Mouse (Mus musculus) cerebellum, adult 8-10 months (tissue): ENCODE measurements around the gene Podn.

Experiments
- DNase-seq: peaks from one replicate; pipeline ENCODE4 v3.0.0; 2022

The Podn gene

DNA sequence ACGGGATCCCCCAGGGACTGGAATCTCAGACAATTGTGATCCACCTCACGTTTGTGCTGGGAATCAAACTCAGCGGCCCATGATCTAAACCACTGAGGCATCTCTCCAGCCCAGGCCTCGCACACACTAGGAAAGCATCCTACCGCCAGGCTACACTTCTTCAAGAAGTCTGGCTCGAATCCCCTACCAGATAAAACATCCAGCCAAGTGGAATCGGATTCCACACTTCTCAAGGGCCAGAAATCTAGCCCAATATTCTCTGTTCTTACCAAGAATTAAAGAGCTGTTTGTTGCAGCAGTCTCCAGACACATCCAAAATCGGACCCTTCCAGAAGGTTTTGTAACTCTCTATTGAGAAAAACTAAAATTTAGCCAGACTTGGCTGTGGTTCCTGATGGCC, 59.2 kb downstream of the Podn start:
- DNase-seq: no peak

DNA sequence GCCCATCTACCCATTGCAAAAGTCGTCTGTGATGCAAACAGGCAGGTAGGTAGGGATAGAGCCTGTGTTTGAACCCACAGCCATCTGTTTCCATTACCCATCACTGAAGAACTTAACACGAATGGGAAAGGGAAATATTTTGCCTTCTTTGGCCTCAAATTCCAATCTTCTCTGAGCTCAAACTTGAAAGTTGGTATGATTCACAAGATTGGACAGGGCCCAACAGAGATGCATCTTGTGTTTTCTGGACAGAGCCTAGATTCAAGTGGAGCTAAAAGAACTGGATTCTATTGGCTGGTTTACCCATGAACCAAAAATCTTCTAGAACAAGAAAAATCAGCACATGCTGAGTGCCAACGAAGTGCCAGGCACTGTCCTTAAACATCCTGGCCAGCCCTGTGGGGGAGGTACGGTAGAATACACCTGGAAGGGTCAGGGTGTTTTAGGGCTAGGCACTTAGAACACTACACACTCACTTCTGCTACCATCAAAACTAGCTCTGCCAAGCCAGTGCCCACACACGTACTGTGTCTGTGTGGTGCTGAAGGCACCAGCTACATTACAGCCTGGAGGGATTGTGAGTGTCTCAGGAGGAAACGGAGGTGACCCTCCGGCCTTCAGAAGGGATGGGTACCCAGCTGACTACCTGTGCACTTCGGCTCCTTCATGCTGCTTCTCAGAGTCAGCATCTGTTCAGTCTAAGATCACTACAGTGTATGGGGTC, 63.0 kb downstream of the Podn start:
- no peak for DNase-seq

DNA sequence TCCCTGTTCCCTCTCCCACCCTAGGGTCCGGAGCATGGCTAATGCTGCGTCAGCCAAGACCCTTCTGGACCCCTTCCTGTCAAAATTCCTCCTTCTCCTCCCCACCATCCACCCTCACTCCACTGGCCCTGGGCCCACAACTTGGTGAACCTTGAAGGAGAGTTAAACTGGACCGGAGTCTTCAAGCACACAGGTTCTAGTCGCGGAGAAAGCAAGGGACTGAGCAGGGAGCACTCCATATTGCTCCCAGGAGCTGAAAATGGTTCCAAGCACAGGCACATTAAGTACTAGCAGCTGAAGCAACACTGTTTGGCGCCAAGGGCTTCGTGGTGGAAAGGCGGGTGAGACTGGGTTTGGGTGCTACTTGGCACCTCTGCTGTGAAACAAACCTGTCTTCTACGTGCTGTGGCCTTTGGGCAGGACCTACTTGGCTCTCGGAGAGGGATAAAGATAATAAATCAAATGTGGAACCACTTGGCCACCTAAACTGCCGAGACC, 63.8 kb downstream of the Podn start:
- DNase-seq: no peak

DNA sequence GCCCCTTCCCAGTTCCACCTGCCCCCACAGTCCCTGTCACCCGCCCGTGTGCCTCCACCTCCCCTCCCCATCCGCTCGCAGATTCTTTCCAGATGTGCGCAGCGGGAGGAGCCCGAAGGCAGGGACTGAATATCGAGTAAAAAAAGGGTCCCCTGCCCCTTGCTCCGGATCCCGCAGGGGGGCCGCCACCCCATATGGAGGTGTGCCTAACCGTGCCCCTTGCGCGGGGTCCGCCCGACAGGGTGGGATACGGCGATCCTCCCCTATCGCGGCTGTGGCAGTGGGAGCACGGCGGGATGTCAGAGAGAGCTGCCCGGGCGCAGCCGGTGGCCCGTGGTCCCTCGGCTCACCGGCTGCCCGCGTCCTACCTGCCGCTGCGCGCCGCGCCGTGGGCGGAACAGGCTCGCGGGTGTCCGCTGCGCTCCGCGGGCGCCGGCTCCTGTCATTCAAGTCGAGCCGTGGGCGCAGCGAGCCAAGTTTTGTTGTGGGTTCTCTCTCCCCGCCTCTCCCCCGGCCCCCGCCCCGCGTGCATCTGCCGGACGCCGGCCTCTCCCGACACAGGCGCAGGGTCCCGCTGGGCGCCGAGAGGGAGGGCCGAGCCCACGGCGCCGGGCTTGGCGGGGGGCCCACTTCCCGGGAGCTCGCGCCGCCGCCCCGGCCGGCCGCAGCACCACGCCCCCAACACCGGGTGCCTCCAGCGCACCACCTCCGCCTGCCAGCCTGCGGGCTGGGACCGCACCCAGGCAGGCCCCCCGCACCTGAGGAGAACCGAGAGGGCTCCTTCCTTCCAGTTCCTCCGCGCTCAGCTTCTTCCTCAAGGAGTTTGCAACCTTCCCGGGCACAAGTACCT, 64.5 kb downstream of the Podn start:
- DNase-seq: peak; percentile 26

DNA sequence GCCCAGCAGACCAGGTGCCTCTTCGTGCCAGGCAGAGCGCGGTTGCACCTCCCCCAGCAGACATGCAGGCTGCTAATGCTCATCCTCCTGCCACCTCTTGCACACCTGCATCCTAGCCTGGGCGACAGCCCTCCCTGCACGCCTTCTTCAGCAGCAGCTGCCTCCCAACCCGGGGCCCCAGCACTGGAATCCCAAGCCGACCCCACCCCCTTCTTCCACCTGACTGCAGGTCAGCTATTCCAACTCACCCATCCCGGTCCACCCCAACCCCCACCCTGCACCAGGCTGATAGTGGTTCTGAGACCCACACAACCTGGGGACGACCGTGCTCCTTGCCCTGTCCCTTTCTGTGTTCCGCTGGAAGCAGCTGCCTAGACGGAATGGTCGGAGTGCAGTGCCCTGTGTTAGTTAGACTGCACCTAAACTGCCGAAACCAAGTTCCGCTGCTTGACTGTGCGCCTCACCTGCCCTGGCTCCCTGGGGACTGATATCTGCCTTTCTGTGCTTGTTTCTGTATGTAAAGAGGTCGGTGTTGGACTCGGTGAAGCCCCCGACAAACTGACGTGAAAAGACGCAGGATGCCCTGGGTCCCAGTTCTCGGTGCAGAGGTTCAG, 65.2 kb downstream of the Podn start:
- no peak for DNase-seq

DNA sequence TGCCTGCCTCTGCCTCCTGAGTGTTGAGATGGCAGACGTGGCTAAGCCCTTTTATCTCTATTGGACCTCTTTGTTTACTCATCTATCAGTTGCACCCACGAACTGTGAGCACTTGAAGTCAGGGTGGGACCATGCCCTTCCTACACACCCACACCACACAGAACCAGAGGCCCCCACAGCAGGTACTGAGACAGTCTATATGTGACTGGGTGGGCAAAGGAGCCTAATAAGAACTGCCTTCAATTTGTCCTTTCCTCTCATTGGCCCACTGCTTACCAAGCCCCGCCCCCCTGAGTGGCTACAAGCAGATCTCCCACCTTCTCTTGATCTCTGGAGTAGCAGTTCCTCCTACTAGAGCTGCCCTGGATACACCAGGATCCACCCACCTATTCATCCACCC, 70.1 kb downstream of the Podn start:
- DNase-seq: no peak

DNA sequence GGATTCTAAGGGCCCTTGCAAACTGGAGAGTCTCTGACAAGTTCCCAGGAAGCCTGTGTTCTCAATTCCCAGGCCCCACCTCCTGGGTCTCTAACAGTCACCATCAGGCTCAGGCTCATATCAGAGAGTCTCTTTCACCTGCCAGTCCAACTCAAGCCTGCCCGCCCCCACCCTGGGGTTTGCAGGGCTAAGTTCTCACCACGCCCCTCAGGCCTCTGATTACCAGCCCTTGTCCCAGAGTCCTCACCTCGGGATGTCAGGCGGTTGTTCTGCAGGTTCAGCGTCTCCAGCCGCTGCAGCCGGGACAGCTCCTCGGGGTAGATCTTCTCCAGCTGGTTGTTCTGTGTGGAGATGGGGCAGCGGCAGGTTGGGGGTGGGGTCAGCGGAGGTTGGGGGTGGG, 71.0 kb downstream of the Podn start:
- no peak for DNase-seq

DNA sequence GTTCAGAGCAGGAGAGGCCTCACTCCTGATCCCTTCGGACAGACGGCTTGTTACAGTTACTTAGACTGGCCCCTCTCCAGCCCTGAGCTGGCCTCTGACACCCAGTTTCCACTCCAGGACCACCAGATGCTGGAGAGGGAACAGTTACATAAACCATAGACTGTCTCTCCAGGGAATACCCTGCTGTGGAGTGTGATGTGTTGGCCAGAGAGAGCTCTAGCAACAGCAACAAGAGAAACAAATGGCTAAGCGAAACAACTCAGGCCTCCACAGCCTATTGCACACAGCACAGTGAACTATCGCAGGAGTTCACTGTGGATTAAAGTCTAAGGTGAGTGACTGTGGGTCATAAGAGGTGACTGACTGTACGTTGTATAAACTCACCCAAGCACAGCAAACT, 71.6 kb downstream of the Podn start:
- no peak for DNase-seq

DNA sequence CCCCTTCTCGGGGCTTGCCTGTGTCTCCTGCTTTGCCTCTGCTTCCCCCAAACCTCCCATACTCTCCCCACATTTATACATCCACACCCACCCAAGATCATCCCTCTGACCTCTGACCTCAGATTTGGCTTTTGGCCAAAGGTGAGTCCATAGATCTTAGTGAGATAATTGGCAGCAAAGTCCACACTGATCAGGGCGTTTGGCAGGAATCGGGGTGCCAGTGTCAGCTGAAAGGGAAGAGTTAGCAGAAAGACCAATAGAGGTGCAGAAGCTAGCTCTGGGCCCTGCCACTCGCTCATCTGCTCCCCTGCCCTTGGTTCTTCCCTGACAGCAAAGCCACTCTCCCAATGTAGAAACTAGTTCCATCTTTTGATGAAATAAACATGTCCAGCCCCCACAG, 73.1 kb downstream of the Podn start:
- no peak for DNase-seq

DNA sequence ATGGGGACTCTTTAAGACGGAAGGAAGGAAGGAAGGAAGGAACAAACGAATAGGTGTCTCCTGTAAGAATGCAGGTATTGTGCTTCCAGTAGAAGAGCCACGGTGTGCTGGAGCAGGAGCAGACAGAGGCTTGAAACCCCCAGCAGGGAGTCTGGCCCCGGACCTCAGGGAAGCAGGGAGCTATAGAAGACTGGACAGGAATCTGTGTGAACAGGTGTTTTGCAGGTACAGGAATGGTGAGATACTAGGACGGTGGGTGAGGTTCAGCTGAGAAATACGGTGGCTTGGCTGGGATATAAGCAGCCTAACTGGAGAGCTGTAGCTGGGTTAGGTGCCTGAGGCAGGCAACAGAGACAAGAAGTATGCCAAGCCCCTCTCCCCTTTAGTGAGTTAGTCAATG, 76.1 kb downstream of the Podn start:
- no peak for DNase-seq

DNA sequence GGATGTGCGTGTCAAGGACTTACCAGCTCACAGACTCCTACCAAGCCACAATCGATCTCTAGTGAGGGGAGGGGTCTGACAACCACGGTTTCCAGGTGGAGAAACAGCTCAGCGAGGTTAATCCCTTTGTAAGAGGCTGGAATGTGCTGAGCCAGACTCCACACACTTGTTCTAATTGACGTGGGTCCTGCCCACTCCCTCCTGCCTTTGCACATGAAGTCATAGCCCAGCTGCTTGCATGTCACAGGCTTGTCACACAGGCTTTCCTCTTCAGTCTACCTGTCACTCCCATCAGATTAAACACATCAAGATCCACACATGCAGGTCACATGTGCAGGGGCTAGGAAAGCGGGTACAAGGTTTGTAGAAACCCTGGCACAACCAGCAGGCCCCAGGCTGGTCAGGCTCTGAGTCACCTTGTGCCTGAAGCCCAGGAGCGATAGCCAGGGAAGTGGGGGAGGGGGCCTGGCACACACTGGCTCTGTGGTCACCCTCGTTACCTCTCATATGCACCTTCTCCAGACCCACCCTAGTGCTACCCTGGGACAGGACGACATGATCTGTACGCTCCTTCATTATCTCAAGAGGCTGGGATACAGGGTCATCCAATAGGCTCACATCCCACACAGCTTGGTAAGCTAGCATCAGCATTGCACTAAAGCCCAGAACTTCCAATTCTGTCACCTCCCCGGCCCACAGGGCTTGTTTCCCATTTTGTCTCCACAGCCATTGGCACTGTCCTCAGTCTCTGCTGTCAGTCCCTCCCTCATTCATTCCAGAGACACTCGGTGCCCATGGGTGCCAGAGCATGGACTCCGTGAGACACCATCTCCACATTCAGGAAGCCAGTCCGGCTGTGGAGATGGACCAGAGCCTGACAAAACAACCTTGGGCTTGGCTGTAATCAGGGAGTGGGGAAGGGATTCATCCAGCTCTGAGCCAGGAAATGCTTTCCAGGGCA, 77.0 kb downstream of the Podn start:
- no peak for DNase-seq

DNA sequence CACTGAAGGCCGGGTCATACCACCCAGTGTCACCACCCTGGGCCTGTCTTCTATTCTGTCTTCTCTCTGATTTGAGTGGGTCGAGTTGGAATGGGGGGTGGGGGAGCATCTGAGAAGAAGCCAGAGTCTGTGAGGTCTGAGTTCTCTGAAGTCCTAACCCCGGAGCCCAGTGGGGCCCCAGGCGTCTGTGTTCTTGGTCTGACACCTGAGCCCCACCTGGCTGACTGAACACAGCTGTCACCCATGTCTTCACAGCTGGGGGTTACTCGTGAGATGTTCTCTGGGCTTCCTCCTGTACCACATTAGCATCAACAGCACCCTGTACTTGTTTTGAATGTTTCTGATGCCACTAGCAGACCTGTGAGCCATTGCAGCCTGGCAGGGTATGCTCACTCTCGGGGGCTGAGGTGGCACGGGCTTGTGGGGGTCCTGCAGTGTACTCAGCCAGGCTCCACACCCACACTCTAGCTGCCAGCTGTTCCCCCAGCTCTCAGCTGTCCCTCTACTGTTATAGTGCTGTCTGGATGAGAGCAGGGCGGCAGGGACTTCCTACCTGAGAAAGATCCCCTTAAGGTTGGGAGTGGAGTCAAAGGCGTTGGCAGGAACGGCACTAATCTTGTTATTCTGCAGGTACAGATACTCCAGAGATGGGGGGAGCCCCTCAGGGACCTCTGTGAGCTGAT, 77.9 kb downstream of the Podn start:
- DNase-seq: no peak

DNA sequence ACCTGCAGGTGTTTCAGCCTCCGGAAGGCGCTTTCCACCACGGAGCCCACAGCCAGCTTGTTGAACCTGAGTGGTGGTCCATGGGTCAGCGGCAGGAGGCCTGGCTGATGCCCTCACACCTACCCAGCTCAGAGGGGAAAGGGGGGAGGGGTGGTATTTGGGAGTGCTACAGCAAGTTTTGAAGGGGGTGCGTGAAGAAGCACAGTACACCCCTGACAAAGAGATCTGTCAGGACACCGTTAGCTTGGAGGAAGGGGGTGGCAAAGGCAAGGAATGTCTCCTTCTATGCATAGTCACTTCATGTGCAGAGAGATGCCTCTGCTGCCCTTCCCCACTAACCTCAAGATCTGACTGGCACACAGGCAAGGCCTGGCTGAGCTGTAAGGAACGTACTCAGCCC, 78.4 kb downstream of the Podn start:
- no peak for DNase-seq

DNA sequence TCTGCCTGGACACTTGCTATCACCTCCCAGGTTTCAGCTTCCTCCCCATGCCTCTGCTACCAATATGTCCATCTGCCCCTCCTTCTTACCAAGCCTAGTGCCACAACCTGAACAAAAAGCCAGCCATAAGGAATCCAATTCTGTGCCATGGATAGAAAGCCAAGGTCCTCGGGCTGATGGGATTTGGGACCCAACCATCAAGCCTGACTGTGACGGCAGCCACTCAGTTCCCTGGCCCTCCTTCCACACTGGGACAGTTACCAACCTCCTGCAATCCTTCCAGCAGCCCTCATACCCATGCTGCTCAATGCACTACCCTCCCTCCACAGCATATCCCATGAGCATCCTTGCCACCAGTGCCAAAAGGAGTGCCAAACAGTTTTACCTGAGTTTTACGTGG, 79.9 kb downstream of the Podn start:
- peak; percentile 37 for DNase-seq

DNA sequence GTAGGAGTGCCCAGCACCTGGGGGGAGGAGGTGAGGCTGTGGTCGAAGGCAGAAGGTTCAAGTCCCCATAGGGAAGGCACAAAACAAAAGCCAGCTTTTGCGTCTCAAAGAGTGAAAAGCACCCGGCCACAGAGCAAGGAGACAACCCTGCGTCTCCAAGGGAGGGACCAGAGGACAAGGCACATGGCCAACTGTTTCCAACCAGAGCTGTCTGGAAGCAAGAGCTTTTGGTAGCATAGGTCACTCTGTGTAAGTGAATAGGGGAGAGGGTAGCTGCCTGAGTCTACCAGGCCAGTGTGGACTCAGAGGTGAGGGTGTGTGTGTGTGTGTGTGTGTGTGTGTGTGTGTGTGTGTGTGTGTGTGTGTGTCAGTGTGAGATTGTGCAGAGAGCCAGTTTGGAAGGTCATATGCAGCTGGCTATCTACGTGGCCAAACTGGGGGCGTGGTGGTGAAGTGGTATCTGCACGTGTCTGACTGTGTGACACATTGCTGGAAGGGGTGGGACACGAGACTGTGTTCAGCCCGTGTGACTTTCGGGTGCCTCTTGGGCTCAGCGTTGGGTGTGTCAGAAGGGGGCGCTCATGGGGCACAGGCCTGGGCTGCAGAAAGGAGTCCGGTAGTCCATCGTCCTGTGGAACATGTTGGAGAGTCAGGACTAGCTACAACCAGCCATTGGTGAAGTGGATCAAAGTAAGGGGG, 81.0 kb downstream of the Podn start:
- no peak for DNase-seq

DNA sequence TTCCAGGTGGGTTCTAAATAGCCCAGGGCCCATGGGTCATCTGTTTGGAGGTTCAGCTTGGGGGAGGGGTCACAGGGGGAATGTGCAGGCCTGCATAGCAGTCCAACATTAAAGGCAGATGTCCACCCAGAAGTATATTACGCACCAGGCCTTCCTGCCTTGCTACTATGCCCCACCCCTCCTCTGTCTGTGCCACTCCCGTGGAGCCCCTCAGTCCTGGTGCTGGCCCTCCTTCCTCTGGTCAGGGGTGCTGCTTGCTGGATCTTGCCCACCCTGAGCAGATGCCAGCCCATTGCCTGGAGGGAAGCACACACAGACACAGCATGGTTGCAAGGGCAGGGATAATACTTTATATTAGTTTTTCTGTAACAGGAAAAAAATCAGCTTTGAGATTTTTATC, 81.8 kb downstream of the Podn start:
- DNase-seq: no peak

DNA sequence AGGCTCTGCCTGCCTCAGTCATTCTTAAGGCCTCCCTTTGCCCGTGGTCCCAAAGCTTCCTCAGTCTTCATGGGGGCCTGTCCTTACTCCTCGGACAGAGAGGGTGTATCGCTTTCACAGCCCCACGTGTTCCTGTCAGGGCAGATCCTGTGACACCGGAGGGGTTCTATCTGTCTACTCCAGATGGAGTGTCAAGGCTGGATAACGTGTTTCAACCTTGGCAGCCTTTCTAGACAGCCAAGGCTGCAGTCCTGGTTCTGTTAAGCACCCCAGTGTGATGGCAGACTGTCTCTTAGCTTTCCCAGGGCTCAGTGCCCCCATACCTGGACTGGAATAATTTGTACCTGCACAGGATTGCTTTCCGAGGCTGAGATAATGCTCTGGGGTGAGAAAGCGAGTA, 87.7 kb downstream of the Podn start:
- DNase-seq: no peak

DNA sequence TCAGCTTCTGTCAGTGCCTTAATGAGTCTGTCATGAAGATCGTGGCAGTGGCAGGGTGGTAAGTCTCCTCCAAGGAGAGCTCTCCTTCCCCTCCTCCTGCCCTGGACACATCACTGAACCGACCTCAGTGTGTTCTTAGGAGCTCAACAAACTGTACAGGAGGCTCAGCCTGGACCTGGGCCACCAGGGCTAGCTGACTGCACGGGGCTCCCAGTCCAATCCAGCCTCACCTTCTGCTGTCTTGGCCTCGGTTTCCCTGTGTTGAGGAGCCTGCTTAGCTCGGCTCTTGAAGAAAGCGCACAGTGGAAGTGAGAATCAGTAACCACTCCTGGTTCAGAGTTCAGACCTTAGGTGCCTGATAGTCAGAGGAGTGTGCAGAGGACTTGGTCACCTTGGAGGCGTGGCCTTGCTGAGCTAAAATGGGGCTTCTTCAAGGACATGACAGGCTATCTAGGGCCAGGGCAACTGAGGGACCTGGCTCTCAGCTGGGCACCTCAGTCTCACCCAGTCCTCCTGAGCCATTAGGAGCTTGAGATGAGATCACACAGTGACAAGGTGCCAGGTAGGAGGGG, 88.6 kb downstream of the Podn start:
- DNase-seq: no peak

DNA sequence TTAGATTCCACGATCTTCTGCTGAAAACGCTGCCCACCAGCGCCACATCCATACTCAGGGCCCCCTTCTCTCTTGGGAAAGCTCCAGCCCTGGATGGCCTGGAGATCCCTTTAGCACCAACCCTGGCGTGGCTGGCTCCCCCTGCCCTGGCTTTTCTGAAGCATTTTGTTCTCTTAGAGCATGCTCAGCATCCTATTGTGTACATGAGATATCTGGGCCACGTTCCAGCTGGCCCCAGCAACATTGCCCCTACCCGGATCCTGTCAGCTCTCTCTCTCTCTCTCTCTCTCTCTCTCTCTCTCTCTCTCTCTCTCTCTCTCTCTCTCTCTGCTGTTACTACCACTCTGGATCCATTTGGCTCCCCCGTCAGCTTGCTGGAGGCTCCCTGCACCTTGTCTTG, 90.9 kb downstream of the Podn start:
- DNase-seq: no peak

DNA sequence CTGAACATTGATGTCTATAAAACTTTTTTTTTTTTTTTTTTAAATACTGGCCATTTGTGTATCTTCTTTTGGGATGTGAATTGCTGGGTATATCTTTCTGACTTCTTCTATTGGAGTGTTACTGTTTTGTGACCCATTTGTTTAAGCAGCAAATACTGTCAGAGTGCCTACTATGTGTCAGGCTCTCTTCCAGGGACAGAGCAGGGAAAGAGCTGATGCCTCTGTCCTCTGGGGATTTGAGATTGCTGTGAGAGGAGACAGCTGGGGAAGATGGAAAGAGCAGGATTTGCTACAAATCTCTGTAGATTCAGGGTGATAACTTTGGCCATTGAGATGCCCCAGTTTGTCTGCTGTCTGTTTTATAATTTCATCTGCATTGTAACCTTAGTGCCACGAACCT, 96.9 kb downstream of the Podn start:
- no peak for DNase-seq
